Mouse (Mus musculus): ENCODE measurements around the gene 1700049E17Rik1. TPM values are rescaled to one million over a fixed set of nuclear protein-coding genes. Genes with fewer than 3 reads are reported as not detected.
"Not testable (repeated sequence)": the region's sequence is repeated elsewhere in the genome, so short reads cannot be mapped to it uniquely, and the experiment has no call there.

1700049E17Rik1 gene
- not detected in 2 replicates for polyA plus RNA-seq (2015; fragmentation: Nextera tagmentation; extraction: Ambion mirVana)

DNA sequence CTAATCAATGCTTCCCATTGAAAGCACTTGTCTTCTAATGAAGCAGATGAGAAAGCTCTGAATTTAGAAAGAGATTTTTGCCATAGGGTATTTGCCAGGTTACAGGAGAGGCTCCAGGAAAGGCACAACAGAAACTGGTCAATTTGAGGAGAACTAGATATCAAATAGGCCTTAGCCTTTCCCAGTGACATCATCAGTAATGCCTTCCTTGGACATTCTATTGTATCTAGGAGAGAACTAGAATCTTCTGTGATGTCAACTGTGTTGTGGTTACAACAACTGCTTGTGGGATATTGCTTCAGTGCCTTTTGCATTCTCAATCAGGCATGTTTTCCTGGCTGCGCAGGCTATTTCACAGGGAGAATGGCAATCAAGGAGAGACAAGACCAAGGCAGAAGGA is at the start of gene 1700049E17Rik1:
1700049E17Rik1 (plus strand) TSS at position 301 of the 400 bp plus-strand sequence.
- H3K27ac ChIP-seq (ENCODE audit: low read depth, low read length); H3K27me3 ChIP-seq (replicated peaks; ENCODE audit: control insufficient read depth, insufficient read depth, low read length); H3K9me3 ChIP-seq (ENCODE audit: control insufficient read depth, low read length); H3K4me3 ChIP-seq (ENCODE audit: low read length); H3K4me1 ChIP-seq (ENCODE audit: control insufficient read depth, insufficient read depth, low read depth, low read length); ATAC-seq; H3K4me2 ChIP-seq (ENCODE audit: low read length); H3K9ac ChIP-seq (ENCODE audit: low read depth, low read length); H3K36me3 ChIP-seq (ENCODE audit: control insufficient read depth, insufficient read depth, low read length): not testable (repeated sequence)
- WGBS, result no CpG with 5 or more reads among the region's 1 CpGs

GRCm38 (mm10) chr14:41907190-41907589 is 17.6 kb upstream of the 1700049E17Rik1 start, which contains the start of gene Gm7980:
Gm7980 (minus strand) TSS chr14:41907290.
- H3K4me1 ChIP-seq (ENCODE audit: control insufficient read depth, insufficient read depth, low read depth, low read length); ATAC-seq; H3K4me2 ChIP-seq (ENCODE audit: low read length); H3K9ac ChIP-seq (ENCODE audit: low read depth, low read length); H3K36me3 ChIP-seq (ENCODE audit: control insufficient read depth, insufficient read depth, low read length); H3K27me3 ChIP-seq (replicated peaks; ENCODE audit: control insufficient read depth, insufficient read depth, low read length); H3K9me3 ChIP-seq (ENCODE audit: control insufficient read depth, low read length); H3K27ac ChIP-seq (ENCODE audit: low read depth, low read length); H3K4me3 ChIP-seq (ENCODE audit: low read length): not testable (repeated sequence)
- no CpG with 5 or more reads among the region's 2 CpGs for WGBS

- not testable (repeated sequence) for ATAC-seq
- WGBS, result 79% methylated on average over 1 of the region's 2 CpGs
Observed at GRCm38 (mm10) chr14:41943695-41944094, 18.9 kb downstream of the 1700049E17Rik1 start, which contains the start of gene 1700024B05Rik. 1700024B05Rik (plus strand) TSS chr14:41943995.

DNA sequence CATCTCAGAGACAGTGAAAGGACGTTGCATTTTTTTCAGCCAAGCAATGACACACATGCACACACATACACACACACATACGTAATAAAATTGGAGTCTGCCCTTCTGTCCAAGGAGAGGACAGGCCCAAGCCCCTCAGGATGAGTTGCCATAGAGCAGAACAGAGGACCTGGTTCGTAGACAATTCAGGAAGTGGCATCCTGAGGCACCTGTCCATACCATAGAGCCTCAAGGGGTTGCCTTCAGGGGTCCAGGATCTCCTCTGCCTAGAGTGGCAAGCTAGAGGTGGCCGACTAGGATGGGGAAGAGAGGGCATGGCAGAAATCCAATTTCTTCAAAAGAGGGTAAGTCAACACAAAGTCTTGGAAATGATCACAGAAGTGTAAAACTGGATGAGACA is 39.3 kb downstream of the 1700049E17Rik1 start:
- H3K27me3 ChIP-seq (replicated peaks; ENCODE audit: control insufficient read depth, insufficient read depth, low read length); H3K4me3 ChIP-seq (ENCODE audit: low read length); H3K9ac ChIP-seq (ENCODE audit: low read depth, low read length); H3K9me3 ChIP-seq (ENCODE audit: control insufficient read depth, low read length); H3K36me3 ChIP-seq (ENCODE audit: control insufficient read depth, insufficient read depth, low read length); H3K27ac ChIP-seq (ENCODE audit: low read depth, low read length); H3K4me1 ChIP-seq (ENCODE audit: control insufficient read depth, insufficient read depth, low read depth, low read length); ATAC-seq; H3K4me2 ChIP-seq (ENCODE audit: low read length): not testable (repeated sequence)
- 62% methylated on average over 4 of the region's 4 CpGs for WGBS

More at GRCm38 (mm10) chr14:41943695-41944094, 18.9 kb downstream of the 1700049E17Rik1 start, which contains the start of gene 1700024B05Rik:
- not testable (repeated sequence) for H3K4me1 ChIP-seq (ENCODE audit: control insufficient read depth, insufficient read depth, low read depth, low read length); H3K27ac ChIP-seq (ENCODE audit: low read depth, low read length); H3K36me3 ChIP-seq (ENCODE audit: control insufficient read depth, insufficient read depth, low read length); H3K4me2 ChIP-seq (ENCODE audit: low read length); H3K9me3 ChIP-seq (ENCODE audit: control insufficient read depth, low read length); H3K4me3 ChIP-seq (ENCODE audit: low read length); H3K9ac ChIP-seq (ENCODE audit: low read depth, low read length); H3K27me3 ChIP-seq (replicated peaks; ENCODE audit: control insufficient read depth, insufficient read depth, low read length)

DNA sequence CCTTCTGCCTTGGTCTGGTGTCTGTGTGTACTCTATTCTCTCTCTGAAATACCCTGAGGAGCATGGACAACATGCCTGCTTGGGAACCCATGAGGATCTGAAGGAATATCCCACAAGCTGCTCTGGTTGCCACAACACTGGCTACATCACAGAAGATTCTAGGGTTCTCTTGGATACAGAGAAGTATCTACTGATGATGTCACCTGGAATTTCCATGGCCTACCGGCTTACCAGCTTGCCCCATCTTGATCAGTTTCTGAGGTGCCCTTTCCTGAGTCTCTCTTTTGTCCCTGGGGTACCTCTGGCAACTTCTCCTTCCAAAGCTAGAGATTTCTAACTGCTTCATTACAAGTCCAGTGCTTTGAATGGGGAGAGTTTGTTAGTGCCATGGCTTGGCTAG is 43.1 kb downstream of the 1700049E17Rik1 start, which contains the start of gene Gm6401:
Gm6401 (minus strand) TSS at position 101 of the 400 bp plus-strand sequence.
- 93% methylated on average over 1 of the region's 1 CpGs for WGBS
- not testable (repeated sequence) for ATAC-seq; H3K4me2 ChIP-seq (ENCODE audit: low read length); H3K27ac ChIP-seq (ENCODE audit: low read depth, low read length); H3K4me1 ChIP-seq (ENCODE audit: control insufficient read depth, insufficient read depth, low read depth, low read length); H3K9me3 ChIP-seq (ENCODE audit: control insufficient read depth, low read length); H3K27me3 ChIP-seq (replicated peaks; ENCODE audit: control insufficient read depth, insufficient read depth, low read length); H3K9ac ChIP-seq (ENCODE audit: low read depth, low read length); H3K4me3 ChIP-seq (ENCODE audit: low read length); H3K36me3 ChIP-seq (ENCODE audit: control insufficient read depth, insufficient read depth, low read length)

- H3K4me1 ChIP-seq (ENCODE audit: control insufficient read depth, insufficient read depth, low read depth, low read length); H3K9me3 ChIP-seq (ENCODE audit: control insufficient read depth, low read length); ATAC-seq; H3K4me3 ChIP-seq (ENCODE audit: low read length); H3K9ac ChIP-seq (ENCODE audit: low read depth, low read length); H3K27me3 ChIP-seq (replicated peaks; ENCODE audit: control insufficient read depth, insufficient read depth, low read length); H3K36me3 ChIP-seq (ENCODE audit: control insufficient read depth, insufficient read depth, low read length); H3K4me2 ChIP-seq (ENCODE audit: low read length); H3K27ac ChIP-seq (ENCODE audit: low read depth, low read length): not testable (repeated sequence)
- WGBS, result 71% methylated on average over 3 of the region's 3 CpGs
Observed at GRCm38 (mm10) chr14:41968596-41968995, 43.8 kb downstream of the 1700049E17Rik1 start.

Other genes with a start within 250 kb of the 1700049E17Rik1 start
- not detected in 2 replicates for gene Gm8068, start 223.1 kb upstream of the 1700049E17Rik1 start, polyA plus RNA-seq (2015; fragmentation: Nextera tagmentation; extraction: Ambion mirVana)
- not detected in 2 replicates for gene Gm7929, start 174.3 kb upstream of the 1700049E17Rik1 start, polyA plus RNA-seq (2015; fragmentation: Nextera tagmentation; extraction: Ambion mirVana)
- not detected in 2 replicates for gene Gm47189, start 152.5 kb upstream of the 1700049E17Rik1 start, polyA plus RNA-seq (2015; fragmentation: Nextera tagmentation; extraction: Ambion mirVana)
- gene Gm7980, start 17.7 kb upstream of the 1700049E17Rik1 start, polyA plus RNA-seq (2015; fragmentation: Nextera tagmentation; extraction: Ambion mirVana), result not detected in 2 replicates
- gene 1700024B05Rik, start 19.0 kb downstream of the 1700049E17Rik1 start, polyA plus RNA-seq (2015; fragmentation: Nextera tagmentation; extraction: Ambion mirVana), result not detected in 2 replicates
- gene Gm6401, start 43.0 kb downstream of the 1700049E17Rik1 start, polyA plus RNA-seq (2015; fragmentation: Nextera tagmentation; extraction: Ambion mirVana), result not detected in 2 replicates
- not detected in 2 replicates for gene Gm3543, start 58.4 kb downstream of the 1700049E17Rik1 start, polyA plus RNA-seq (2015; fragmentation: Nextera tagmentation; extraction: Ambion mirVana)
- 0.19 TPM in 1 of 2 replicates, not detected in the other for gene Gm7951, start 192.4 kb downstream of the 1700049E17Rik1 start, polyA plus RNA-seq (2015; fragmentation: Nextera tagmentation; extraction: Ambion mirVana)
- not detected in 2 replicates for gene Gm17027, start 237.7 kb downstream of the 1700049E17Rik1 start, polyA plus RNA-seq (2015; fragmentation: Nextera tagmentation; extraction: Ambion mirVana)